Mouse (Mus musculus) adrenal gland, adult 2 months (tissue): Measurements from ENCODE around the gene Ifitm2. TPM values are rescaled to one million over a fixed set of nuclear protein-coding genes. Genes with fewer than 3 reads are reported as not detected.
"Not testable (repeated sequence)": the region's sequence is repeated elsewhere in the genome, so short reads cannot be mapped to it uniquely, and the experiment has no call there.

Source experiments
- DNase-seq: peaks from one replicate; pipeline ENCODE4 v3.0.0; 2021
- polyA plus RNA-seq: library from polyadenylated mRNA; depleted of rRNA; stranded (reverse); fragments of >200 nt; gene quantifications from 2 replicates; pipeline ENCODE4 v1.2.3, GENCODE M21; 2012
- total RNA-seq, 2 experiments: library from RNA; stranded (reverse); gene quantifications; 2 replicates each; pipeline ENCODE4 v1.2.3; 2021

The Ifitm2 gene
- total and polyA plus RNA-seq, 3 experiments = 504 to 947 (median 654) TPM

DNA sequence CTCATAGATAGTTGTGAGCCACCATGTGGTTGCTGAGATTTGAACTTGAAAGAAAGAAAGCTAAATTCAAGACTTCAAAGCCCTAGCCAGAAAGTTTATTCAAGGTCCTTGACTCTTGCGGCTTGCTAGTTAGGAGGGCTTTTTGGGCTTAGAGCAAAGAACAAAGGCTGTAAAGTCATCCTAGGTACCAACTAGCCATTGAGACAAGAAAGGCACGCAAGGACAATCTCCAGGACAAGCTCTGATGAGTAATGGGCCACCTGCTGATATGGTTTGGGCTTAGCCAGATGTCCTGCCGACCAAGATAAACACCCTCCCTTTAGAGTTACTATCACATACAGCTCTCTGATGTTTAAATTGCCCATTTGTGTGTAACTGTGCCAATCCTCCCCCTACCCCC, 12.9 kb upstream of the Ifitm2 start:
- DNase-seq = not testable (repeated sequence)

DNA sequence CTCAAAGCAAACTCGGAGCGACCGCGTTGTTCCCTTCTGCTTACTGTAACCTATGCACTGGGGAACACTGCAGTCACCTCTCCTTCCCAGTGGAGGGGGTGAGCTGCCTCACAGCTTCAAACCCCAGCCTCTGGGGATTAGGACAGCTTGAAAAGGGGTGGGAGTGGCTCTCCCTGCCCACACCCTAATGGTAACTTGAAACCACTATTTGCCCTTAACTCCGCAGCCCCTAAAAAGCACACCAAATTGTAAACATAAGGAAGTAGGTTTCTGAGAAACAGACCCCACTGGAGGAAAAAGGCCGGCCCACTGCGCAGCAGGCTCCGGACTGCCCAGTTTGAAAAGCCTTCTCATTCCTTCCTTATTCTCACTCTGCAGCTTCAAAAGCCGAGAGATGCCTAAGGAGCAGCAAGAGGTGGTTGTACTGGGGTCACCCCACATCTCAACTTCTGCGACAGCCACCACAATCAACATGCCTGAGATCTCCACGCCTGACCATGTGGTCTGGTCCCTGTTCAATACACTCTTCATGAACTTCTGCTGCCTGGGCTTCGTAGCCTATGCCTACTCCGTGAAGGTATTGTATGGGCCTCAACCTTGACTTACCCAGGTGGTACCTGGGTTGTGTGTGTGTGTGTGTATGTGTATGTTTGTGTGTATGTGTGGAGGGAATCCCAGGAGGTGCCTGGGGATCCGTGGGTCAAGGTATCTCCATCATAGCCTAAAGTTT, 12.2 kb upstream of the Ifitm2 start:
- no peak for DNase-seq

DNA sequence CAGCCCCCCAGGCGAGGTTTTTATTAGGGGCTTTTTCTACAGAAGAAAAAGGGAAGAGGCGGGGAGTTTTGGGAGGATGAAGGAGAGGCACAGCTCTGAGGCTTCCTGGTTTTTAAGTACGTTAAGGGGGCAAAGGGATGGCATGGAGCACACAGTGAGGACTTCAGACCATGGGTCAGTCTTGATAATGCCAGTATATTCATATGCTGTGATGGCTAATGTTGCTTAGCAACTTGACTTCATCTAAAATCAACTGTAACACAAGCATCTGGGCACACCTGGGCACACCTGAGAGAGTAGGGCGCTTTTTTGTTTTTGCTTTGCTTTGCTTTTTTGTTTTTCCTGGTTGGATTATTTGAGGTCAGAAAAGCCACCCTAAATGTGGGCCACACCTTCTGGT, 11.1 kb upstream of the Ifitm2 start, which contains the start of gene Ifitm1:
Ifitm1 (plus strand) TSS at position 301 of the 400 bp plus-strand sequence.
- no peak for DNase-seq

DNA sequence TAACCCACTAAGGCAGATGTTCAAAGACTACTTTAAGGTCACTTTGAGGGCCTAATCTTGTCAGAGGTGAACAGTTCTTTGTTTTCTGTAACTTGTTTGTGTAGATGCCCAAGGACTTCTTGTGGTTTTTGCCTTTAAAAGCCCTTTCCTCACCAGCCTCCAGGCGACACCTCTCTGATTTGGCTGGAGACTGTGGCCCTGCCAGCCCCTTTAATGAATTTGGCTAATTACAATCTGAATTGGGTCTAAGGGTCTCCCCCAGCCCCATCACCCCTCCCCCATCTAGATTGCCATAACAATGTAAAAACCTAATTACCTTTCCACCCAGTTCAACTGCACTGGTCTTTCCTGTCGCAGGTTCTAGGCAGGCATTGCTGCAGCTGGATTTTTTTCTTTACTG, 6.9 kb upstream of the Ifitm2 start:
- DNase-seq = no peak

DNA sequence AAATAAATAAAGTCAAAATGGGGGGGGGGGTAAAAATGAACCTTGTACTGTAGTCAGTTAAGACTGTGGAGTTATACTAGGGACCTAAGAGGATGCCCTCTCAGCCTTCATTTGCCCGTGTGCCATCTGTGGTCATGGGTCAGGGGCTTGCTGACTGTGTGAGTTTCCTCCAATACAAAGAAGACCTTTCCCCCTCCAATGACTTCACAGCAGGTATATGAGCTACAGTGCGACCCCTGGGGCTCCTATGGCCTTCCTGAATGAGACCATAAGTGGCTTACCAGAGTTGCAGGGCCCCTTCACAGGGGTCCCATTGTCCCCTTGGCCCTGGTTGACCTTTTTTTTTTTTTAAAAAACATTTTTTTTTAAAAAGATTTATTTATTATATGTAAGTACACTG, 5.6 kb upstream of the Ifitm2 start:
- no peak for DNase-seq

DNA sequence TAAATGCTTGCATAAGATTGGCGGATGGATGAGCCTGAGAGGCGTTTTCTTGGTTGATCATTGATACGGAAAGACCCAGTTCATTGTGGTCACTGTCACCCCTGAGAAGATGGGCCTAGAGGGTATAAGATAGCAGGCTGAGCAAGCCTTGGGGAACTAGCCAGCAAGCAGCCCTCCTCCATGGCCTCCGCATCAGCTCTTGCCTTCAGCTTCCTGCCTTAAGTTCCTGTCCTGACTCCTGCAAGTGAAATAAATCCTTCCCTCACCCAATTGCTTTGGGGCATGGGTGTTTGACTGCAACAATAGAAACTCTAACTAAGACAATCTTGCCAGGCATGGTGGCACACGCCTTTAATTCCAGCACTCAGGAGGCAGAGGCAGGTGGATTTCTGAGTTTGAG, 4.2 kb upstream of the Ifitm2 start:
- no peak for DNase-seq

DNA sequence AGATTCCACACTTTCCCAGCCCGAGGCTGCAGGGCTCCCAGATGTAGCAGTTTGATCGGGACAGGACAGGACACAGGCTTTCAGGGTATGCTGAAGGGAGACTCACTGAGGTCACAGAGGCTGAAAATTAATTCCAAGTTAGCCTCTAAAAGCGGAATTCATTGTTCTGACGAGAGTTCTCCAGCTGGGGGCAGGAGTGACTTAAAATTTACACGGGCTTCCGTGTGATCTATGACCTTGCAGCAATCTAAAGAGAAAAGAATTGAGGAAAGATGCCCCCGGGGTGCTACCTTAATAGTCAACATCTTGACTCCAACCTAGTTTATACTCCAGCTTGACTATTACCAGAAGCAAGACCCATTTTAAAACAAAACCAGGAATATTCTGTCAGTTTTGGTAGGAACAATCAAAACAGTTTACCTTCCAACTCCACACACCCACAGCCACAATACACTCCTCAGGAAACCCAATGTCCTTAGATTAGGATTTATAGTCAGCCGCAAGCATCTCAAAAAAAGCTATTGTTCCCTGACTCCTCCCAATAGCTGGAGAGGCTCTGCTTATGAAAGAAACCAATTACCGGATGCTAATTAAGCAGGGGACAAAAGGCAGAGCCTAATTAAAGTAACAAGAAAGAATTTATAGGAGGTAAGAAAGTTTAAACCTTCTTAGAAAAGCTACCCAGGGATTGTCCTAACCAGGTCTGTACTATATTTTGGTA, 3.6 kb upstream of the Ifitm2 start:
- no peak for DNase-seq

DNA sequence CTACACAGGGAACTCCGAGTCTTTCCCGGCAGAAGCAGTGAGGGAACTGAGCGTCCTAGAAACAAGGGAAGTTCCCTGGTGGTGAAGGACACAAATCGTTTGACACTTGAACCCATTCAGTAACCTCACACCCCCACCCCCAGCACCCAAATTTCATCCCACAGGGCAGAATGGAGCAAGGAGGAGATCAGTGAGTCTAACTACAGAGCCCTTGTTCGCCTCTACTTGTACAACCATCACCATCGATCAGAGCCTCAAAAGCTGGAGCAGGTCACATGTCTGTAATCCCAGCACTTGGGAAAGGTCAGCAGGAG, 726 bp upstream of the Ifitm2 start:
- DNase-seq = no peak

DNA sequence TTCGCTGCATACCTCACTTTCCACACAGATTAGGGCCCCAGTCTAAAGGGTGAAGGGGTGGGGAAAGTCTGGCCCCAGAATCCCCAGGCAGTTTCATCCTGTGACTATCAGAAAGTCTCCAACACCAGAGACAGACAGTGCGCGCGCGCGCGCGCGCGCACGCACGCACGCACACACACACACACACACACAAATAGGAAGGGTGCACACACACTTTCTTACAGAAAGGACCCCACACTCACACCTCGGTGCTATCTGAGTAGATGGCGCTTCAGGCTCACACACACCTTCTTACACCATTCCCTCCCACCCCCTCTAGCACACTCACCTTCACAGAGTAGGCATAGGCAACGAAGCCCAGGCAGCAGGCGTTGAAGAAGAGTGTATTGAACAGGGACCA, 445 bp downstream of the Ifitm2 start:
- no peak for DNase-seq

DNA sequence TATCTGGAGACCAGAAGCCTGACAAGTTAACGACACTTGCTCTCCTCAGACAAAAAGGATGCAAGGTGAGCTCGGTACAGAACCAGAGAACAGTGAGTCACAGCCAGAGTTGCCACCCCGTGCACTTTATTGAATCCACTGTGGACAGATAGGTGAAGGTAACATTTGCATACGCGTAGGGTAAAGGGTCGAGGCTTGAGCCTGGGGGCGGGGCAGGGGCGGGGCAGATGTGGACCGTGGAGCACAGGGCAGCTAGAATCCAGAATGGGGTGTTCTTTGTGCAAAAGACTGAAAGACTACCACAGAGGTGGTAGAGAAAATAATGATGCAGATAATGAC, 1.1 kb downstream of the Ifitm2 start:
- DNase-seq = peak; percentile 53

DNA sequence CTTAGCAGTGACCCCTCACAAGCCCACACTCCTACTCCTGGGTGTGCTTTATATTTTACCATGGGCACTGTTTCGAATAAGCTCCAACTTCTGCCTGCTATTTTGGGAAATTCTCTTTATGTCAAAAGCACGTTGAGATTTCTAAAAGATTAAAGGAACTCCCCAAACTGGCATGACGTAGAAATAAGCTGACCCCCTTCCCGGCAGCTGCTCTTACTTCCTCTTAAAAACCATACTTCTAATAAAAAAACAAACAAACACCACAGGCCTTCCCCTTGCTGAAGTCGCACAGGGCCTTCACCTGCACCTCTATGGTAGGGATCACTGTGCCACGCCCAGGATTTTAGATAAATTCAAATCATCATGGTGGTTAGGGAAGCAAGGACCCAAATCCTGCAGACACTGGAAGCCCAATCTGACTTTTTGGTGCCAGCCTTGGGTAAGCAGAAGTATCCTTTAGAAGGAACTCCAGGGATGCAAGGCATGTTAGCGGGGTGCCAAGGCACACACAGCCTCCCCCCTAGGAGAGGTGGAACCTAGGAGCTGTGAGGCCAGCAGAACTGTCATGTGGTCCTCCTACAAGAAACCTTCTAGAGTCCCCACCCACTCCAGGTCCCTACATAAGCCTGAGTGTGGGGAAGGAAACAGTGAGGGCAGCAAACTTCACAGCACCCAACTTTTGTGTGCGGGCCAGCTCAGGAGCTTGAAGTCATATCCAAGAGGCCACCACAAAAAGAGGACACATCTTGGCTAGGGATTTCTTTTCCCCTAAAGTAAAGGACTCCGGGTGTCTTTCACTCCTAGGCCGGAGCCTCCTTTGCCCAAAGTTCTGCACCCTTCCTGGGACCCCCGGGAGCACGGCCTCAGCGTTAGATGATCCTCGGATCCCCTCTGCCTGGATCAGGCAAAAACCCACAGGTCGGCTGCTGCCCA, 1.7 kb downstream of the Ifitm2 start:
- peak; percentile 29 for DNase-seq

DNA sequence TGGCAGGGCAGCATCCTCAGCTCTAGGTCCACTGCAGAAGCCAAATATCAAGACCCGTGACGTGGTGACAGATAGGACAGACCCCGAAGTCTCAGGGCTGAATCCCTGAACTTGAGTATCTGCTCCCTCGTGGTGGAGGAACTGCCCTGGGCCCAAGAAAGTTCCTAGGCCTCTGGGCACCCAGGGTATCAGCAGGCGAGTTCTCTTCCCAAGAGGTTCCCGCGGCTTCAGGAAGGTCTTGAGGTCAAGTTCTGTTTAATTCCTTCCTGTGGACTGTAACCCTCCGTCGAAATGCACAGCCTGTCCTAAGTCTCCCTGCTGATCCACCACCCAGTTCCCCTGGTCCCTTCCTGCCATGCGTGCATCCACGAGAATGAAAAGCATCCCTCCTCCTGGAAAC, 2.7 kb downstream of the Ifitm2 start:
- peak; percentile 27 for DNase-seq

DNA sequence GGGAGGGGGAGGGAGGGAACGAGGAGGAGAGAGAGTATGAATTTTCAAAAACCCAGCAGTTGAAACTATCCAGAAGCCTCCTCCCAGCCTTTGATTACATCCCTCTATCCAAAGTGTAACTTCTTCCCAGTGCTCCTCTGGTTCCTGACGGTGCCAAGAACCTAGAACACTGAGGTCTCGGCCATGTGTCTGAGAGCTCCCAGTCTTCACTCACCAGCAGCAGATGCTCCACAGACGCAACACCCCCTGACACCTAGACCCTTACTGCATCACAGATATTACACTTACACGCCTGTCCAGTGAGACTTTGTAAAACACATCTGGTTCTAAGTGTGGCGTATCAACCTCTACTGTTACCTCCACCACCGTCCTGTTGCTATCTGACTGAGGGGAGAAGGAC, 3.3 kb downstream of the Ifitm2 start:
- no peak for DNase-seq

DNA sequence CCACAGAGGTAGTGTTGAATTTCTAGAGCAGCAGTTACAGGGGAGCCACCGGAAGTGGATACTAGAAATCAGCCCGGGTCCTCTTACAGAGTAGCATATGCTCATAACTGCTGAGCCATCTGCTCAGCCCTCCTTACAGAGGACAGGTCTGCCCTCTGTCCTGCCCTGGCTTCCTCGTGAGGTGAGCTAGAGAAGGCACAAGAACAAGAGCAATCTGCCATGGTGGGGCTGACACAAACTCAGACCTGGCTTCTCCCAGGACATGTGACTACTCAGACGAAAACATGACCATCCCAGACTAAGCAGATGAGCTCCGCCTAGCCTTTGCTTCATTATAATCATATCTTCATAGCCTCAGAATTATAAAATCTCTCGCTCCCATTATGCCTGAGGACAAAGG, 4.0 kb downstream of the Ifitm2 start:
- no peak for DNase-seq

DNA sequence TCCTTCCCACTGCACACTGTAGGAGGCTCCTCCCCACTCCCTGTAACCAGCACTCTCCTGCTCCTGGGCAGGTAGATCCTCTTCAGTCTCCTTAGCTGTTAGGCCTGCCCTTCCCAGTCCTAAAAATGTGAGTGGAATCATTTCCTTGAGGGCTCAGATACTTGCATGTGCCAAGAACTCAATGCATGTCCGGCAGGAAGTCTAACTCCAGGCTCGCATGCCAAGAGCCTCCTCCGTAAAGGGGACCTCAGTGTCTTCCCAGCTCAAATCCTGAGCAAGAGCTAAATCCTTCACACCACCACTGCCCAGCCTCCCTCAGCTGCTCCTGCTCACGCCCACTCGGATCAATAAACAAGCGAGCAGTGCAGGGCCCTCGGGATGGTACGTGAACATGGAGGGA, 4.7 kb downstream of the Ifitm2 start:
- peak; percentile 52 for DNase-seq

DNA sequence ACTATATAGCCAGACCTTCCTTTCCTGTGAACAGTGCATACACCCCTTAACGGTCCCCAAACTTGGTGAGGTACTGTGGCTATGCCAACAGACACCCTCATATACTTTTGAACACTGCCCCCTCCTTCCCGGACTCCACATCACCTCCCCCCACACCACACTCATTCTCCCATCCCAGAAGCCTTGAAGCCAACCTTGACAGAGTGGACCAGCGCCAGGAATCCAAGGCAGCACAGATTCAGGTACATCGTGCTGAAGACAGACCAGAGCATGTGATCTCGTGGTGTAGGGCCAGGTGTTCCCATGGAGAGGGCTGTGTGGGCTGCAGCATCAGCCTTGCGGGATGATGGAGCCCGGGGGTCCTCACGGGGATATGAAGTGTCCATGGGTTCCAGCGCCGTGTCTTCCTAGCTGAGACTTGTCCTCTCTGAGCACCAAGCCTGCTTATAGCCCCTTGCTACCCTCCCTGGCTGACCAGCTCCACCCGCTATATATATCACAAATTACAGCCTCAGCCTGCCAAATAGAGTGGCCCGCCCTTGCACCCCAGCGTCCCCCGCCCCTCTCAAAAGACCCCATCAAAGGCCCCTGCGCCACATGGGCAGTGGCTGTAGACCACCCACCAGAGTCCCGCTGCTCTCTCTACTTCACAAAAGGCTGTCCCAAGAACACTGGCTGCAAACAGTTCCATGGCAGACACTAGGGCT, 5.8 kb downstream of the Ifitm2 start, which contains the start of gene Ifitm5:
Ifitm5 (minus strand) TSS at position 468 of the 707 bp plus-strand sequence.
- peak; percentile 78 for DNase-seq

DNA sequence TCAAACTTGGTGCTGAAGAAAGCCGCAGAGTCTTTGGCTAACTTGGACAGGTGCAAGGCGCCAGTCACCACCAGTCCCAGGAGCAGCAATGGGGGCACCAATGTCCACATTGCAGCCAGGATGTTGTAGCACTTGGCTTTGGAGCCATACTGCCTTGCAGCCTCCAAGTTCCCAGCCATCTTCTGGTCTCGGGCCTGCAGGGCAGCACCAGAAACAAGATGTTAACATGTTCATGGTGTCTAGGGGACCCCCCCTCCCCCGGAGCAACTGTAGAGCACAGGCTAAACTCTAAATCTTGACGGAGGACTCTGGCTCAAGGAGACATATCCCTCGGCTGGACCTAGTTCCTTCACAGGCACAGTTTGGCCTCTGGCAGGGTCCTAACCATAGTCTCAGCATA, 6.5 kb downstream of the Ifitm2 start:
- no peak for DNase-seq

DNA sequence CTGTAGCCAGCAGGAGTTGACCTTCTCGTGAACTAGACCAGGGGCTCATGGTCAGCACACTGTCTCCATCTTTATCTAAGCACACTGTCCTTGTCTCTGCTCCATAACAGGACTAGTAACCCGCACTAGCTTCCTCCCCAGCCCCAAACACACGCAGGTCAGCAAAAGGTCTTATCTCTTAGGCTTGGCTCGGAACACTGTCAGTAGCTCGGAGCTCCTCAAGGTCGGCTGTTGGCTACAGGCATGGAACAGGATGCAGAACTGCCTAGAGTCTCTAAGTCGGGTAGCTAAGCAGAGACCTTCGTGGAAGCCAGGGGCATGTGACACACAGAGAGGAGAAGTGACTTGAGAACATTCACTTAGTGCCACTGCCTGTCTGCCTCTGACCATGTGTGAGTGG, 7.6 kb downstream of the Ifitm2 start:
- DNase-seq = peak; percentile 78

DNA sequence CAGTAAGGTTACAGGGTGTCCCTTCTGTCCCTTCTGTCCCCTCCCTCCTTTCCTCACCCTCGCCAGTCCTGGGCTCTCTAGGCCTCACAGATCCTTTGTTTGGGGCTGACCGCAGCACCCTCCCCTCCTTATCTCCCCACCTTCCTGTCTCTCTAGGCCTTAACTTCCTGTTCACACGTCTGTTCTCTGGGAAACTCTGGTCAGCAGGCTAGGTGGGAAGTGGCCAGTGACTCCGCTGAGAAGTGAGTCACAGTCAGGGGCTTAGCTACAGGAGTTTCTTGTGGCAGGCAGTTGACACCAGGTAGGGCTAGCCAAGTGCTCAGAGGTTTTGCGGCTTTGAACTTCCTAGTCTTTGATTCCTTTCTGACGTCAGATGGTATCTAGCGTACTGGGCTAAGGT, 8.8 kb downstream of the Ifitm2 start:
- no peak for DNase-seq

DNA sequence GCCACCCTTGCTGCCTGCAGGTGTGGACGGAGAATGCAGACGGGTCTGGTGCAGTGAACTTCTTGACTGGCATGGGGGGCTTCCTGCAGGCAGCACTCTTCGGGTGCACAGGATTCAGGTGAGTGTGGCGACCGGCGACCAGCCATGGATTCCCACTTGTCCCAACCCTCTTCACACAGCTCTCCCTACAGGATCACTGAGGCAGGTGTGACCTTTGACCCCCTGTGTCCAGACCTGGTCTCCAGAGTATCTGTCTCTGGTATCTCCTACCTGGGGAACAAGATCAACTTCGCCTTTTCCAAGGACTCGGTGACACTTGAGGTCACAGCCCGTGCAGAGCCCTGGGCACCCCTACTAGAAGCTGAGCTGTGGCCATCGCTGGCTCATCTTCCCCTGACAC, 9.5 kb downstream of the Ifitm2 start:
- DNase-seq = no peak

DNA sequence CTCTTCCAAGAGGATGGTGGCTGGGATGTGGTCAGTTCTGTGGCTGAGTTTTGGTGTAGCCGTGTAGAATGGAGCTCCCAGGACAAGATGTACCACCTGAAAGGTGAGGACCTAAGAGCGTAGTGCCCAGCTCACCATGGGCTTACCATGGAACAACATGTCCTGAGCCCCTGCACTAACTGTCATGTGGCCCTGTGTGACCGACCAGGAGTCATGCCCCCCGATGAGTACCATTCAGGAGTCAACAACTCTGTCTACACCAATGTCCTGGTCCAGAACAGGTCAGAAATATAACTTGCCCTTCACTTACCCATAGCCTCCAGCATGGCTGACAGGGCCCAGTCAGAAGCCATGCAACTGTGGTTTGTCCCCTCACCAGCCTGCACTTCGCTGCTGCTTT, 10.5 kb downstream of the Ifitm2 start:
- DNase-seq = no peak

DNA sequence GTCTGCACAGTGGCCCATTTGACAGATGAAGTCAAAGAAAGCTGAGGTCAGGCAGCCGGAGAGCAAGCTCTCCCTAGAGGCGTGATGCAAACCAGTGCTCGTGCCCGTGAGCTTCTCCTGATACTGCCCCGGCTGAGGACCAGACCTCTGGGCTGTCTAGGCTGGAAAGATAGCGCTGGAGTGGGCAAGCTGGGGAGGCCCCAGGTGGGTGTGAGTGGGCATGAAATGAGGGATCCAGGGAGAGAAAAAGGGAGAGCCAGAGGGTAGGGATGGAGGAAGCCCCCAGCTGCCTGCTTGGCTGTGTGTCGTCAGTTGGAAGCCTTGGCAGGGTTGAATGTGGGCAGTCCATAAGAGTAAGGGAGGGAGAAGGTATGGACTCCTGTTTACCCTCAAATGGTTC, 11.6 kb downstream of the Ifitm2 start:
- no peak for DNase-seq
